Mouse (Mus musculus) left cerebral cortex, postnatal 4 days (tissue): ENCODE results near the gene Slc32a1. TPM values are rescaled to one million over a fixed set of nuclear protein-coding genes. Genes with fewer than 3 reads are reported as not detected.

Source experiments
- DNase-seq: peaks from one replicate; pipeline ENCODE4 v3.0.0-alpha.2; 2022
- intact Hi-C: fragments of 180-260 bp; cut with DNase I; formaldehyde crosslinking; loops from one replicate; pipeline ENCODE4 v1.15.1; 2025
- total RNA-seq, 2 experiments: library from RNA; stranded (reverse); gene quantifications; 2 replicates each; pipeline ENCODE4 v1.2.3; 2021

Slc32a1 gene
- total RNA-seq, 2 experiments from 2014 or later, result 41.8 to 59.9 TPM

GRCm38 (mm10) chr2:158611726-158612670, 1.4 kb downstream of the Slc32a1 start:
- DNase-seq, result no peak
- intact Hi-C loops, result loop anchor here (5.0 kb wide), 1 partner anchor 60 kb away; no protein-coding TSS in a partner anchor

GRCm38 (mm10) chr2:158612671-158613250, 2.2 kb downstream of the Slc32a1 start:
- peak; percentile 7 for DNase-seq

DNA sequence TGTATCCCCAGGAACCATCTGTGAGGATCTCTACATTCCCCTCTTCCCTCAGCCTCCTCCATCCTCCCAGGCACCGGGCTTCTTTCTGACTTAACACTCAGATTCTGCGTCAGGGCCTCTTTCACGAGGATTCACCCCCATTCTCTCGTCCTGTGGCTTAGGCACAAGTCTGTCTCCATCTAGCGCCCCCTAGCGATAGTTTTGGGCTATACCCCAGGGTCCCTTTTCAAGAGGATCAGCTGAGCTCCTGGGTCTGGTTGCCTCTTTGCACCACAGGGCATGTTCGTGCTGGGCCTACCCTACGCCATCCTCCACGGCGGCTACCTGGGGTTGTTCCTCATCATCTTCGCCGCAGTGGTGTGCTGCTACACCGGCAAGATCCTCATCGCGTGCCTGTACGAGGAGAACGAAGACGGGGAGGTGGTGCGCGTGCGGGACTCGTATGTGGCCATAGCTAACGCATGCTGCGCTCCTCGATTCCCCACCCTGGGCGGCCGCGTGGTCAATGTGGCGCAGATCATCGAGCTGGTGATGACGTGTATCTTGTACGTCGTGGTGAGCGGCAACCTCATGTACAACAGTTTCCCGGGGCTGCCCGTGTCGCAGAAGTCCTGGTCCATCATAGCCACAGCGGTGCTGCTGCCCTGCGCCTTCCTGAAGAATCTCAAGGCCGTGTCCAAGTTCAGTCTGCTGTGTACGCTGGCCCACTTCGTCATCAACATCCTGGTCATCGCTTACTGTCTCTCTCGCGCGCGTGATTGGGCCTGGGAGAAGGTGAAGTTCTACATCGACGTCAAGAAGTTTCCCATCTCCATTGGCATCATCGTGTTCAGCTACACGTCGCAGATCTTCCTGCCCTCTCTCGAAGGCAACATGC, 3.2 kb downstream of the Slc32a1 start:
- intact Hi-C loops, result loop anchor here (5.0 kb wide), 1 partner anchor 61 kb away; no protein-coding TSS in a partner anchor
- DNase-seq, result peak; percentile 77

More at GRCm38 (mm10) chr2:158612671-158613250, 2.2 kb downstream of the Slc32a1 start:
- intact Hi-C loops, result loop anchor here (5.0 kb wide), 1 partner anchor 60 kb away; no protein-coding TSS in a partner anchor

- intact Hi-C loops, result loop anchor here (5.0 kb wide), 1 partner anchor 62 kb away; no protein-coding TSS in a partner anchor
- no peak for DNase-seq
These were observed 3.9 kb downstream of the Slc32a1 start for GRCm38 (mm10) chr2:158614418-158614955.

- intact Hi-C loops, result no loop called here
These were observed 4.7 kb downstream of the Slc32a1 start for GRCm38 (mm10) chr2:158615161-158615680.

GRCm38 (mm10) chr2:158615702-158616101, 5.1 kb downstream of the Slc32a1 start:
- intact Hi-C loops, result no loop called here
- no peak for DNase-seq

More at GRCm38 (mm10) chr2:158615161-158615680, 4.7 kb downstream of the Slc32a1 start:
- no peak for DNase-seq

DNA sequence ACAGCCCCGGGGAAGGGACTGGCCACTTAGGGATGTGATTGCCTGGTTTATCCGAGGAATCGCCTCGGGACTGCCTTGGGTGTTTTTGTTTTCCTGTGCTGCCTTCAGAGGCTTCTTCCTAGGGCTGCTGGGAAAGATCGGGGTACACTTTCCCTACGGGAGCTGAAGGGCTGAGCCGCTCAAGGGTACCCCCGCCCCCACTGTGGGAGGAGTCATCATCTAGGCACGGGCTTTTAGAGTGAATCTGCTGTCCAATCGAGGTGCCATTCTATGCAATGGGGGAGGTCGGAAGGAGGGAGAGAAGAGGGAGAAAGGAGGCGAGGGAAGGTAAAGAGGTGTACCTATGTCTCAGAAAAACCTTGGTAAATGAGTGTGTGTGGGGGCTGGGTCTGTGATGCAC, 5.7 kb downstream of the Slc32a1 start:
- intact Hi-C loops, result no loop called here
- peak; percentile 18 for DNase-seq

GRCm38 (mm10) chr2:158616790-158617189, 6.2 kb downstream of the Slc32a1 start:
- intact Hi-C loops, result no loop called here
- no peak for DNase-seq

GRCm38 (mm10) chr2:158624718-158625222, 14.2 kb downstream of the Slc32a1 start, which contains the start of gene Actr5:
Actr5 (plus strand) TSS chr2:158624888.
- DNase-seq, result peak; percentile 96
- intact Hi-C loops, result loop anchor here (5.0 kb wide), 1 partner anchor 77 kb away; no protein-coding TSS in a partner anchor

DNA sequence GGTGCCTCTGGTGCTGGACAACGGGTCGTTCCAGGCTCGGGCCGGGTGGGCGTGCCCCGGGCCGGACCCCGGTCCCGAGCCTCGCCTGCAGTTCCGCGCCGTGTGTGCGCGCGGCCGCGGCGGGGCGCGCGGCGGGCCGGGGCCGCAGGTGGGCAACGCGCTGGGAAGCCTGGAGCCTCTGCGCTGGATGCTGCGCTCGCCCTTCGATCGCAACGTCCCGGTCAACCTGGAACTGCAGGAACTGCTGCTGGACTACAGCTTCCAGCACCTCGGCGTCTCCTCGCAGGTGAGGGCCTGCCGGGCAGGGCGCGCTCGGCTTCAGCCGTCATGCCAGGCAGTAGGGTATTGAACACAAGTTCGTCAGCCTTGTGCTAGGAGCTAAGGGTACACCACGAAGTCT, 14.7 kb downstream of the Slc32a1 start:
- intact Hi-C loops, result loop anchor here (5.0 kb wide), 1 partner anchor 78 kb away; no protein-coding TSS in a partner anchor
- DNase-seq, result no peak

DNA sequence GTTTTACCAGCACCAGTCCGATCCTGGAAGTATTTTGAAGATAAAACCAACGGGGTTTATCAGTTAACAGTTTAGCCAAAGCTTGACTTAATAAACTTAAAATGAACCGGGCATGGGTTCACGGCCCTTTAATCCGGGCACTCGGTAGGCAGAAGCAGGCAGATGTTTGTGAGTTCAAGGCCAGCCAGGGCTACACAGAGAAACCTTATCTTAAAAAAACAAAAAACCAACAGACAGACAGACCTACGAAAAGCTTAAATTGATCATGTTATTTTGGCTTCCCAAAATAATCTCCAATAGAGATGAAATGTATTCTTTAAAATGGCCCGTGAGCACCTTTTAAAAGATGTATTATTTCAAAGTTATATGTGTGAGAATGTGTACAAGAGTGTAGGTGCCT, 15.1 kb downstream of the Slc32a1 start:
- intact Hi-C loops, result loop anchor here (5.0 kb wide), 1 partner anchor 78 kb away; no protein-coding TSS in a partner anchor
- no peak for DNase-seq

GRCm38 (mm10) chr2:158628858-158629257, 18.3 kb downstream of the Slc32a1 start:
- DNase-seq, result no peak
- intact Hi-C loops, result loop anchor here (5.0 kb wide), 1 partner anchor 82 kb away; no protein-coding TSS in a partner anchor

GRCm38 (mm10) chr2:158629414-158629813, 18.8 kb downstream of the Slc32a1 start:
- intact Hi-C loops, result loop anchor here (5.0 kb wide), 1 partner anchor 82 kb away; no protein-coding TSS in a partner anchor
- DNase-seq, result no peak

- no peak for DNase-seq
- intact Hi-C loops, result no loop called here
These were observed 21.3 kb downstream of the Slc32a1 start for GRCm38 (mm10) chr2:158631873-158632272.

DNA sequence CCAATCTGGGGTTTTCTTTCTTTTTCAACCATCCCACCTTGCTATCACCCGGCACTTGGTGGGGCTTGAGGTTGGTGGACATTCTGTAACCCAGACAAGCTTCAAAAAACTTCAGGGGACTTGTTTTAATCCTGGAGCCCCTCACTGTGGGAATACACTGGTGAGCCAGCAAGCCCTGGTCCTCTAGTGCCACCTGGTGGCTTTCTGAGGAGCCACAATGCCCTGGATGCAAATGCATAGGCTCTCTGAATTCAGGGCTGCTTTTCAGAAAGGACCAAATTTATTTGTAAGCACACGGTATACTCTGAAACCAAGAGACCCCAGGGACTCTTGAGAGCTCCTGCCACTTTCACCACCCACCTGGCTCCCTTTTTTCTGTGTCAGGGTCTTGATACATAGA, 31.3 kb downstream of the Slc32a1 start:
- peak; percentile 72 for DNase-seq
- intact Hi-C loops, result loop anchor here (5.0 to 10.0 kb wide), 2 partner anchors 223 to 260 kb away; no protein-coding TSS in a partner anchor

- intact Hi-C loops, result loop anchor here (5.0 to 10.0 kb wide), 2 partner anchors 222 to 260 kb away; no protein-coding TSS in a partner anchor
- DNase-seq, result no peak
These were observed 32.0 kb downstream of the Slc32a1 start for GRCm38 (mm10) chr2:158642587-158642986.

DNA sequence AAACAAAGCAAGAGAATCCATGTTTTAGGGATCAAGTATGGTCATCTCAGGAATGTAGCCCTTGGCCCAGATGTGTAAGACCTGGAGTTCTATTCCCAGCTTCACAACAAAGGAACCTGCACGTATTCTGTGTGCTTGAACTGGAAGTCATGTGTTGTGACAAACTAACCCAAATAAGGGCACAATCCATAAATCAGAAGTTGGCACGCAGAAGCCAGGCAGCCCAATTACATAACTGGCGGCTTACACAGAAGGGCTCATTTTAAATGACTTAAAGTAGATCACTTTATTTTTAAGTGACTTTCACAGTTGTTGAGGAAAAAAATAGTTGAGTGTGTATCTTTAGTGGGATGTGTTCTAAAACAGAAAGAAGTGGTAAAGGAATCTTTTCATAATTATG, 33.2 kb downstream of the Slc32a1 start:
- DNase-seq, result no peak
- intact Hi-C loops, result loop anchor here (5.0 to 10.0 kb wide), 2 partner anchors 221 to 261 kb away; no protein-coding TSS in a partner anchor

- intact Hi-C loops, result no loop called here
- no peak for DNase-seq
These were observed 40.8 kb downstream of the Slc32a1 start for GRCm38 (mm10) chr2:158651159-158651908.
